Mouse (Mus musculus) hindbrain, embryonic 11.5 days (tissue): ENCODE data around the gene Traf1. TPM values are rescaled to one million over a fixed set of nuclear protein-coding genes. Genes with fewer than 3 reads are reported as not detected.

Experiments
- ATAC-seq: fragments of 200-750 bp; cut with Nextera tagmentation; 2 replicates; pipeline ENCODE4 v1.8.0; 2017; ENCODE audit warnings: mild to moderate bottlenecking, moderate TSS enrichment, moderate library complexity; ENCODE audit not compliant: low FRiP score
- DNase-seq: peaks from one replicate; pipeline ENCODE4 v3.0.0-alpha.2; 2015; ENCODE audit warnings: low spot score
- H3K27ac ChIP-seq: fragments of 300-500 bp; sonication (generic); 2 replicates; pipeline ENCODE4 v1.5.1; 2014; ENCODE audit warnings: mild to moderate bottlenecking, low read depth, low read length
- H3K27me3 ChIP-seq: fragments of 300-500 bp; sonication (generic); 2 replicates; pipeline ENCODE4 v1.6.1; 2014; ENCODE audit warnings: mild to moderate bottlenecking, low read length, moderate library complexity, mixed read lengths; ENCODE audit not compliant: control insufficient read depth, insufficient read depth
- H3K36me3 ChIP-seq: fragments of 300-500 bp; sonication (generic); 2 replicates; pipeline ENCODE4 v1.6.1; 2014; ENCODE audit warnings: mild to moderate bottlenecking, low read length, moderate library complexity, mixed read lengths; ENCODE audit not compliant: control insufficient read depth, insufficient read depth
- H3K4me1 ChIP-seq: fragments of 300-500 bp; sonication (generic); replicated peaks from 2 replicates; pipeline ENCODE4 v1.6.1; 2014; ENCODE audit warnings: low read length, mixed read lengths; ENCODE audit not compliant: control insufficient read depth, insufficient read depth
- H3K4me2 ChIP-seq: fragments of 300-500 bp; sonication (generic); replicated peaks from 2 replicates; pipeline ENCODE4 v1.6.1; 2014; ENCODE audit warnings: mild to moderate bottlenecking, low read depth, low read length
- H3K4me3 ChIP-seq: fragments of 300-500 bp; sonication (generic); 2 replicates; pipeline ENCODE4 v1.5.1; 2014; ENCODE audit warnings: low read depth, low read length
- H3K9ac ChIP-seq: fragments of 300-500 bp; sonication (generic); 2 replicates; pipeline ENCODE4 v1.6.1; 2014; ENCODE audit warnings: low read depth, low read length
- H3K9me3 ChIP-seq: fragments of 300-500 bp; sonication (generic); 2 replicates; pipeline ENCODE4 v1.6.1; 2016; ENCODE audit warnings: low read length; ENCODE audit not compliant: control insufficient read depth
- WGBS: fragments of 180-500 bp; shearing (Covaris S2); extraction: QIAGEN DNeasy Blood & Tissue Kit; methylation state at CpG from one replicate; pipeline ENCODE4 v1.1.7; 2014; 5-methylcytosine and 5-hydroxymethylcytosine counted together
- polyA plus RNA-seq: library from polyadenylated mRNA; unstranded; fragments of >200 nt; fragmentation: Nextera tagmentation; extraction: Ambion mirVana; gene quantifications from 2 replicates; pipeline ENCODE4 v1.2.1, GENCODE M21; 2014

Gene Traf1
- polyA plus RNA-seq, 1 experiment from 2014 or later, result 0.28 TPM

DNA sequence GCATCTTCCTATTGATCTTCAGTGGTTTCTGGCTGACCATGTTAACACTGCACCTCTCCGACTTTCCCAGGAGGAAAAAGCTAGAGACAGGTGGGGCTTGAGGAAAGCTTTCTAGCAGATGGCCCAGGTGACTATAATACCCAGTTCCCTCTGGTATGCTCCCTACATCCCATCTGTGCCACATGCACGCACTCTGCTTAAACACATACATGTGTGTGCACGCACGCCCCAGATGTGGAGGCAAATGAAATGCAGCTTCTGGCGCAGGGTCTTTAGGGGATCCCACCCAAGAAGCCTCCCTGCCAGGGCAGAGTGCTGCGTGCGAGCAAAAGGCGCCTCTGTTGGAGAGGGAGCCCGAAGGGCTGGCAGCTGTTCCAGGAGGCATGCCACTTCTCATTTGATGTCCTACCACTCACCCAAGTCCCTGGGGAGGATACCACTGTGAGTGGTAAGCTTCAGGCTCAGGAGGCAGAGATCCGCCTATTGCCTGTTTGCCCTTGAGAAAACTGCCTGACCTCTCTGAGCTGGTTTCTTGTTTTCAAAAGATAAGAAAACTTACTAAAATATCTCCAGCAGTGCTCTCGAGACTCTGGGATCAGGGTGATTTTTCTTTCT, 20.4 kb downstream of the Traf1 start:
- WGBS, result 76% methylated on average over 11 of the region's 11 CpGs
- H3K9me3 ChIP-seq, result no peaks in the 10 kb centered on the region

DNA sequence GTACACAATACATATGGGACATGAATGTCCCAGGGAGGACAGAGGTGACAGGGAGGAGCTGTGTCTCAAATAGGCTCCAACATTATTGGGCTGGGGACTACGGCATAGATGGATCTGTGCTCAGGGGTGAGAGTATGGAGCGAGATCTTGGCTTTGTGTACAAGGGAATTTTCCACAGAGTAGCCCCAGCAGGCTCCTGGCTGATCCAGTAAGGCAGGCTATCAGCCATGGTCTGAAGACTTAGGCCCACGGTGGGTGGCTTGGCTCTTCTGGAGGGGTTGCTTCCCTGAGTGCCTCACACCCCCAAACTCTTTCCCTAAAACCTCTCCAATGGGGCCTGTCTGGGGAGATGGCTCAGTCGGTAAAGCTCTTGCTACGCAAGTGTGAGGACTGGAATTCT, 21.3 kb downstream of the Traf1 start:
- WGBS, result 83% methylated on average over 5 of the region's 5 CpGs
- Histone ChIP-seq H3K27ac (no peak overlapping the region), H3K9me3 (no peaks in the 10 kb centered on the region), H3K4me1 (no peaks in the 10 kb centered on the region), H3K9ac (no peak overlapping the region), H3K27me3 (no peaks in the 10 kb centered on the region), H3K4me3 (no peak overlapping the region), H3K36me3 (no peaks in the 10 kb centered on the region), H3K4me2 (no peak overlapping the region)
- DNase-seq (no peak), ATAC-seq (no peak)

More for the DNA sequence above, 20.4 kb downstream of the Traf1 start:
- no peaks in the 10 kb centered on the region for H3K36me3 ChIP-seq
- H3K4me1 ChIP-seq, result no peaks in the 10 kb centered on the region
- H3K27ac ChIP-seq, result no peak overlapping the region
- ATAC-seq (no peak), DNase-seq (no peak)
- no peak overlapping the region for H3K4me2 ChIP-seq
- no peak overlapping the region for H3K9ac ChIP-seq
- H3K4me3 ChIP-seq, result no peak overlapping the region
- H3K27me3 ChIP-seq, result no peaks in the 10 kb centered on the region

- no peak for DNase-seq
- no peaks in the 10 kb centered on the region for H3K36me3 ChIP-seq
- no peak overlapping the region for H3K27ac ChIP-seq
- H3K27me3 ChIP-seq, result no peaks in the 10 kb centered on the region
- no peak overlapping the region for H3K4me3 ChIP-seq
- no peak overlapping the region for H3K4me2 ChIP-seq
- no peak overlapping the region for H3K9ac ChIP-seq
- 76% methylated on average over 8 of the region's 8 CpGs for WGBS
- no peak for ATAC-seq
- no peaks in the 10 kb centered on the region for H3K9me3 ChIP-seq
- no peaks in the 10 kb centered on the region for H3K4me1 ChIP-seq
Observed at GRCm38 (mm10) chr2:34938269-34939208, 23.0 kb downstream of the Traf1 start.

- no peaks in the 10 kb centered on the region for H3K9me3 ChIP-seq
- no peak overlapping the region for H3K4me2 ChIP-seq
- no peaks in the 10 kb centered on the region for H3K27me3 ChIP-seq
- no peak for ATAC-seq
- no peak overlapping the region for H3K9ac ChIP-seq
- no peak for DNase-seq
- H3K27ac ChIP-seq, result no peak overlapping the region
- no peaks in the 10 kb centered on the region for H3K4me1 ChIP-seq
- WGBS, result 65% methylated on average over 5 of the region's 5 CpGs
- H3K36me3 ChIP-seq, result no peaks in the 10 kb centered on the region
- H3K4me3 ChIP-seq, result no peak overlapping the region
Observed at GRCm38 (mm10) chr2:34937460-34937859, 24.1 kb downstream of the Traf1 start.

DNA sequence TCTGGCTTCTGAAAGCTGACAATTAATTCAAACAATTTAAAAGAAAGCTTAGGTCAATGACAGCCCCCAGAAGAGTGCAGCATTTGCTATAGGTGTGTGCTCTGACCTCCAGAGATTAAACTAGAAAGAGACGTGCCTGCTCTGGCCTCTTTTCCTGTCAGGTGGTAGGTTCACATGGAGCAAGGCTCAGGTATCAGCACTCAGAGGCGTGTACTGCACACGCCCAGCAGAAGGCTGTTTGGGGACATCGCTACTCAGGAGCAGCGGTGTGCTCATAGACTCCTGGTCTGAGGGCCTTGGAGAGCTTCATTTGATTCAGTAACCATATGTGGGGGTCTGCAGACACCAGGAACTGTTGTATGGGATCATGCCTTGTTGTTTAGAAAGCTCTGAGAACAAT, 34.3 kb downstream of the Traf1 start:
- ATAC-seq (no peak), DNase-seq (no peak)
- no peak overlapping the region for H3K27ac ChIP-seq
- H3K9me3 ChIP-seq, result no peaks in the 10 kb centered on the region
- H3K4me2 ChIP-seq, result no peak overlapping the region
- 76% methylated on average over 5 of the region's 5 CpGs for WGBS
- H3K9ac ChIP-seq, result no peak overlapping the region
- no peak overlapping the region for H3K4me3 ChIP-seq
- H3K4me1 ChIP-seq, result no peaks in the 10 kb centered on the region
- H3K27me3 ChIP-seq, result no peaks in the 10 kb centered on the region
- H3K36me3 ChIP-seq, result no peaks in the 10 kb centered on the region

- no peak for ATAC-seq
Observed at GRCm38 (mm10) chr2:34922729-34923128, 38.8 kb downstream of the Traf1 start.

GRCm38 (mm10) chr2:34920144-34920543, 41.4 kb downstream of the Traf1 start:
- Histone ChIP-seq H3K27ac (no peak overlapping the region), H3K4me3 (no peak overlapping the region), H3K36me3 (no peaks in the 10 kb centered on the region), H3K27me3 (no peaks in the 10 kb centered on the region; the same call in 1 of the 2 replicates), H3K4me1 (no peaks in the 10 kb centered on the region), H3K9me3 (no peaks in the 10 kb centered on the region), H3K4me2 (no peak overlapping the region), H3K9ac (no peak overlapping the region)
- no peak for DNase-seq
- ATAC-seq, result no peak
- 57% methylated on average over 2 of the region's 2 CpGs for WGBS

More at GRCm38 (mm10) chr2:34922729-34923128, 38.8 kb downstream of the Traf1 start:
- Histone ChIP-seq H3K4me2 (no peak overlapping the region), H3K9ac (no peak overlapping the region), H3K27ac (no peak overlapping the region), H3K4me1 (no peaks in the 10 kb centered on the region), H3K27me3 (no peaks in the 10 kb centered on the region), H3K36me3 (no peaks in the 10 kb centered on the region), H3K9me3 (no peaks in the 10 kb centered on the region), H3K4me3 (no peak overlapping the region)
- WGBS, result 20% methylated on average over 2 of the region's 2 CpGs
- DNase-seq, result no peak

- Histone ChIP-seq H3K9ac (no peak overlapping the region), H3K27me3 (peaks cover 23% of the 10 kb centered on the region), H3K4me1 (peaks cover 2% of the 10 kb centered on the region; the same call in 1 of the 2 replicates), H3K9me3 (no peaks in the 10 kb centered on the region), H3K4me2 (no peak overlapping the region), H3K36me3 (no peaks in the 10 kb centered on the region), H3K4me3 (no peak overlapping the region), H3K27ac (no peak overlapping the region)
- ATAC-seq, result no peak
- no peak for DNase-seq
- WGBS, result 42% methylated on average over 2 of the region's 2 CpGs
Observed at GRCm38 (mm10) chr2:34915103-34915502, 46.5 kb downstream of the Traf1 start.

GRCm38 (mm10) chr2:34914823-34915082, 46.8 kb downstream of the Traf1 start:
- H3K9me3 ChIP-seq, result no peaks in the 10 kb centered on the region
- peaks cover 2% of the 10 kb centered on the region; the same call in 1 of the 2 replicates for H3K4me1 ChIP-seq
- no peak overlapping the region for H3K4me2 ChIP-seq
- no peak overlapping the region for H3K27ac ChIP-seq
- no peak overlapping the region for H3K4me3 ChIP-seq
- H3K27me3 ChIP-seq, result peaks cover 23% of the 10 kb centered on the region
- no peak overlapping the region for H3K9ac ChIP-seq
- DNase-seq, result no peak
- no peak for ATAC-seq
- no peaks in the 10 kb centered on the region for H3K36me3 ChIP-seq
- WGBS, result 19% methylated on average over 2 of the region's 2 CpGs
